Comparison of ENCODE assay signal across 16 mouse cellular contexts in the genomic region with DNA sequence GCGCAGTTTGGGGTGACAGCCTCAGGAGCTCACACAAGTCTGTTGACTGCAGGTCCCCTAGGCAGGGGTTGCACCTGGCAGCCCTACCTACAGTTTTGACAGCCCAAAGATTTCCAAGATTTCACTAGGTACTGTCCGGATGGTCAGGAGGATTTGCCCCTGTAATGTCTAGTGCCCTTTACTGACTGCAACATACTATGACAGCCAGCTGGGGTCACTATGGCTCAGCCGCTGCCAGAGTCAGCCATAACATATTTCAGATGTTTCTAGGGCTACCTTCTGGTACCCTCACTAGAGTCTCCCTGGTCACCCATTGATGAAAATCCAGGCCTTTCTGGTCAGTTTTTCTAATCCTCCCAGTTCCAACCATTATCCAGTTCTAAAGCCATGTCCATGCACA. TPM values are rescaled to one million over a fixed set of nuclear protein-coding genes. Genes with fewer than 3 reads are reported as not detected.
DNase-seq lines count a peak whose midpoint lies in the region; ATAC-seq and TF ChIP-seq lines count a peak whose summit lies in the region.
"Had no signal": no experiment of that assay in that cellular context is flagged by ENCODE, and none has a peak within 500 bp of the region (broad histone marks: within the 10 kb centered on the region; RNA-seq: fewer than 3 reads in every experiment).

No protein-coding gene starts in this region.

- TF ChIP-seq CTCF in layer of hippocampus, adult 2 months (conservative IDR thresholded peaks at IDR 0.05), result peak; percentile 56

- DNase-seq in layer of hippocampus, adult 2 months (ENCODE audit: low spot score in 2 of 2), result no peak
- DNase-seq in layer of hippocampus, adult 9-10 months (ENCODE audit: low spot score), result no peak
- peak; percentile 42 for DNase-seq in A20 (ENCODE audit: low read depth, low spot score)
- no peak for DNase-seq in thymus, postnatal 14 days
- no peak for DNase-seq in layer of hippocampus, adult 11-12 months (ENCODE audit: low spot score)
- DNase-seq: adrenal gland, adult 2 months; heart, adult 11 months; midbrain, embryonic 14.5 days had no signal

- H3K27ac ChIP-seq in layer of hippocampus, adult 2 months, result no peak overlapping the region
- H3K27ac ChIP-seq: hindbrain, embryonic 10.5 days; liver, embryonic 15.5 days; neural tube, embryonic 15.5 days had no signal

- no peak overlapping the region for H3K4me3 ChIP-seq in layer of hippocampus, adult 2 months
- H3K4me3 ChIP-seq: hindbrain, embryonic 10.5 days; liver, embryonic 15.5 days; neural tube, embryonic 15.5 days had no signal

- peak; percentile 57 for ATAC-seq in CD4-positive, CD25-positive, alpha-beta regulatory T cell, adult 4 months
- ATAC-seq in megakaryocyte progenitor cell, adult 5-6 weeks (replicated peaks; ENCODE audit: poor library complexity), result 0 out of 2 replicates have a peak, but pooled peaks have one; percentile 47
- ATAC-seq: forebrain, embryonic 16.5 days had no signal

RNA-seq across cellular contexts. Expression of gene C8g, which starts 8.4 kb away (rescaled TPM):
- 1 to 10 TPM in 1 of 2 experiments, under 1 TPM in 1; 0.97 to 1.5 TPM for total RNA-seq in layer of hippocampus, adult 2 months (2021)
- polyA plus RNA-seq in CD4-positive, CD25-positive, alpha-beta regulatory T cell, adult 4 months (2017; shearing (Covaris generic)), result 1 to 10 TPM; 4.5 to 4.6 TPM
- total RNA-seq in megakaryocyte progenitor cell, adult 5-6 weeks (2015), result 2.6 and 5.6 TPM in 2 replicates
- 0.81 and 3.8 TPM in 2 replicates for total RNA-seq in megakaryocyte progenitor cell, adult 5-6 weeks (2017)

RNA-seq across cellular contexts. Expression of gene Fbxw5, which starts 9.4 kb away (rescaled TPM):
- 100 to 1,000 TPM; 109 to 120 TPM for total RNA-seq in layer of hippocampus, adult 2 months (2021)
- 100 to 1,000 TPM in 1 of 2 experiments, 10 to 100 TPM in 1; 60.7 to 143 TPM for polyA plus RNA-seq in CD4-positive, CD25-positive, alpha-beta regulatory T cell, adult 4 months (2017; shearing (Covaris generic))
- total RNA-seq in megakaryocyte progenitor cell, adult 5-6 weeks (2015), result 27.1 and 27.6 TPM in 2 replicates
- total RNA-seq in megakaryocyte progenitor cell, adult 5-6 weeks (2017), result 25.1 and 27.4 TPM in 2 replicates

RNA-seq across cellular contexts. Expression of gene Lcn12, which starts 16.2 kb away (rescaled TPM):
- total RNA-seq in layer of hippocampus, adult 2 months (2021), result not detected
- polyA plus RNA-seq in CD4-positive, CD25-positive, alpha-beta regulatory T cell, adult 4 months (2017; shearing (Covaris generic)), result not detected
- total RNA-seq in megakaryocyte progenitor cell, adult 5-6 weeks (2015), result 0.27 TPM in 1 of 2 replicates, not detected in the other
- total RNA-seq in megakaryocyte progenitor cell, adult 5-6 weeks (2017), result not detected in 2 replicates
- total RNA-seq: adrenal gland, adult 2 months; left cerebral cortex, adult 8-10 months had no signal
- polyA plus RNA-seq: adrenal gland, adult 2 months; forebrain, embryonic 16.5 days; hindbrain, embryonic 10.5 days; kidney, embryonic 14.5 days; liver, embryonic 15.5 days; midbrain, embryonic 14.5 days; neural tube, embryonic 15.5 days had no signal

RNA-seq across cellular contexts. Expression of gene Traf2, which starts 36.8 kb away (rescaled TPM):
- 10 to 100 TPM; 10.9 to 12.0 TPM for total RNA-seq in layer of hippocampus, adult 2 months (2021)
- 100 to 1,000 TPM in 1 of 2 experiments, 10 to 100 TPM in 1; 83.7 to 125 TPM for polyA plus RNA-seq in CD4-positive, CD25-positive, alpha-beta regulatory T cell, adult 4 months (2017; shearing (Covaris generic))
- total RNA-seq in megakaryocyte progenitor cell, adult 5-6 weeks (2015), result 9.7 and 10.8 TPM in 2 replicates
- 13.7 and 14.2 TPM in 2 replicates for total RNA-seq in megakaryocyte progenitor cell, adult 5-6 weeks (2017)

RNA-seq across cellular contexts. Expression of gene Ptgds, which starts 40.1 kb away (rescaled TPM):
- 100 to 1,000 TPM; 541 to 735 TPM for total RNA-seq in layer of hippocampus, adult 2 months (2021)
- polyA plus RNA-seq in CD4-positive, CD25-positive, alpha-beta regulatory T cell, adult 4 months (2017; shearing (Covaris generic)), result not detected
- 0.42 TPM in 1 of 2 replicates, not detected in the other for total RNA-seq in megakaryocyte progenitor cell, adult 5-6 weeks (2015)
- not detected in 2 replicates for total RNA-seq in megakaryocyte progenitor cell, adult 5-6 weeks (2017)
